Mouse (Mus musculus) neural tube, embryonic 13.5 days (tissue): ENCODE results near the gene Exosc7. TPM values are rescaled to one million over a fixed set of nuclear protein-coding genes. Genes with fewer than 3 reads are reported as not detected.

Source experiments
- ATAC-seq: fragments of 200-750 bp; cut with Nextera tagmentation; 2 replicates; pipeline ENCODE4 v1.8.0; 2017; ENCODE audit warnings: low read depth, mild to moderate bottlenecking, moderate TSS enrichment, moderate library complexity
- H3K27ac ChIP-seq: fragments of 300-500 bp; sonication (generic); replicated peaks from 2 replicates; pipeline ENCODE4 v1.5.1; 2015; ENCODE audit warnings: moderate library complexity, mild to moderate bottlenecking, inconsistent platforms
- H3K27me3 ChIP-seq: fragments of 300-500 bp; sonication (generic); 2 replicates; pipeline ENCODE4 v1.6.1; 2015; ENCODE audit warnings: mild to moderate bottlenecking, inconsistent platforms
- H3K36me3 ChIP-seq: fragments of 300-500 bp; sonication (generic); 2 replicates; pipeline ENCODE4 v1.6.1; 2015; ENCODE audit warnings: mild to moderate bottlenecking, inconsistent platforms
- H3K4me1 ChIP-seq: fragments of 300-500 bp; sonication (generic); replicated peaks from 2 replicates; pipeline ENCODE4 v1.6.1; 2015; ENCODE audit warnings: inconsistent platforms
- H3K4me2 ChIP-seq: fragments of 300-500 bp; sonication (generic); 2 replicates; pipeline ENCODE4 v1.6.1; 2015; ENCODE audit warnings: inconsistent platforms, mild to moderate bottlenecking, moderate library complexity
- H3K4me3 ChIP-seq: fragments of 300-500 bp; sonication (generic); 2 replicates; pipeline ENCODE4 v1.5.1; 2015; ENCODE audit warnings: mild to moderate bottlenecking, inconsistent platforms
- H3K9ac ChIP-seq: fragments of 300-500 bp; sonication (generic); 2 replicates; pipeline ENCODE4 v1.6.1; 2015; ENCODE audit warnings: moderate library complexity, mild to moderate bottlenecking, inconsistent platforms
- H3K9me3 ChIP-seq: fragments of 300-500 bp; sonication (generic); 2 replicates; pipeline ENCODE4 v1.6.1; 2016; ENCODE audit warnings: inconsistent platforms
- WGBS: fragments of 180-500 bp; shearing (Covaris S2); methylation state at CpG from one replicate; pipeline ENCODE4 v1.1.7; 2015; 5-methylcytosine and 5-hydroxymethylcytosine counted together
- polyA plus RNA-seq: library from polyadenylated mRNA; unstranded; fragments of >200 nt; fragmentation: Nextera tagmentation; extraction: Ambion mirVana; gene quantifications from 2 replicates; pipeline ENCODE4 v1.2.1, GENCODE M21; 2015

The Exosc7 gene
- polyA plus RNA-seq, 1 experiment from 2014 or later = 69.4 TPM

GRCm38 (mm10) chr9:123148430-123148829 lies 35.4 kb downstream of the Exosc7 start:
- WGBS = 77% methylated on average over 5 of the region's 5 CpGs
- H3K9me3 ChIP-seq = peaks cover 12% of the 10 kb centered on the region
- no peak for ATAC-seq
- no peak overlapping the region for H3K9ac ChIP-seq
- H3K27me3 ChIP-seq = no peaks in the 10 kb centered on the region
- H3K36me3 ChIP-seq = peaks cover 21% of the 10 kb centered on the region
- H3K4me2 ChIP-seq = no peak overlapping the region
- H3K4me3 ChIP-seq = no peak overlapping the region
- H3K27ac ChIP-seq = no peak overlapping the region
- H3K4me1 ChIP-seq = no peaks in the 10 kb centered on the region

- ATAC-seq = no peak
- WGBS = 87% methylated on average over 5 of the region's 5 CpGs
- H3K4me3 ChIP-seq = no peak within 1 kb of the TSS
- H3K27me3 ChIP-seq = no peaks in the 10 kb centered on the region
- no peaks in the 10 kb centered on the region for H3K4me1 ChIP-seq
- H3K4me2 ChIP-seq = no peak within 1 kb of the TSS
- H3K9ac ChIP-seq = no peak within 1 kb of the TSS
- no peak within 1 kb of the TSS for H3K27ac ChIP-seq
- H3K9me3 ChIP-seq = no peaks in the 10 kb centered on the region
- peaks cover 6% of the 10 kb centered on the region for H3K36me3 ChIP-seq
Observed at GRCm38 (mm10) chr9:123150241-123151020, 37.4 kb downstream of the Exosc7 start, which contains the start of gene Clec3b. Gene Clec3b, plus strand, starts transcription at chr9:123150946.

- 72% methylated on average over 1 of the region's 1 CpGs for WGBS
- Histone ChIP-seq H3K9me3 (no peaks in the 10 kb centered on the region), H3K9ac (no peak overlapping the region), H3K27ac (no peak overlapping the region), H3K4me2 (no peak overlapping the region), H3K27me3 (no peaks in the 10 kb centered on the region), H3K4me3 (no peak overlapping the region), H3K36me3 (no peaks in the 10 kb centered on the region), H3K4me1 (no peaks in the 10 kb centered on the region)
- ATAC-seq = no peak
Observed at GRCm38 (mm10) chr9:123151561-123151960, 38.5 kb downstream of the Exosc7 start.

GRCm38 (mm10) chr9:123152026-123152425 lies 39.0 kb downstream of the Exosc7 start:
- ATAC-seq = no peak
- H3K4me2 ChIP-seq = no peak overlapping the region
- H3K9ac ChIP-seq = no peak overlapping the region
- 85% methylated on average over 3 of the region's 3 CpGs for WGBS
- no peaks in the 10 kb centered on the region for H3K27me3 ChIP-seq
- no peak overlapping the region for H3K27ac ChIP-seq
- H3K4me3 ChIP-seq = no peak overlapping the region
- H3K9me3 ChIP-seq = no peaks in the 10 kb centered on the region
- H3K4me1 ChIP-seq = no peaks in the 10 kb centered on the region
- no peaks in the 10 kb centered on the region for H3K36me3 ChIP-seq

- ATAC-seq = no peak
- H3K4me3 ChIP-seq = no peak overlapping the region
- WGBS = 96% methylated on average over 2 of the region's 2 CpGs
- no peaks in the 10 kb centered on the region for H3K9me3 ChIP-seq
- H3K4me2 ChIP-seq = no peak overlapping the region
- H3K4me1 ChIP-seq = no peaks in the 10 kb centered on the region
- H3K9ac ChIP-seq = no peak overlapping the region
- H3K36me3 ChIP-seq = no peaks in the 10 kb centered on the region
- H3K27me3 ChIP-seq = no peaks in the 10 kb centered on the region
- no peak overlapping the region for H3K27ac ChIP-seq
Observed at GRCm38 (mm10) chr9:123153121-123153520, 40.1 kb downstream of the Exosc7 start.

- Histone ChIP-seq H3K27me3 (no peaks in the 10 kb centered on the region), H3K9me3 (no peaks in the 10 kb centered on the region), H3K4me1 (no peaks in the 10 kb centered on the region), H3K9ac (no peak overlapping the region), H3K27ac (no peak overlapping the region), H3K4me2 (peak overlapping the region; percentile 43), H3K4me3 (peak overlapping the region; percentile 20), H3K36me3 (no peaks in the 10 kb centered on the region)
- WGBS = 30% methylated on average over 29 of the region's 30 CpGs
- ATAC-seq = peak; percentile 54; the same call in 1 of the 2 replicates
Observed at GRCm38 (mm10) chr9:123156910-123157361, 43.9 kb downstream of the Exosc7 start.

- no peaks in the 10 kb centered on the region for H3K4me1 ChIP-seq
- H3K4me3 ChIP-seq = no peak overlapping the region
- no peaks in the 10 kb centered on the region for H3K9me3 ChIP-seq
- no peak overlapping the region for H3K4me2 ChIP-seq
- ATAC-seq = no peak
- H3K27me3 ChIP-seq = no peaks in the 10 kb centered on the region
- no peak overlapping the region for H3K27ac ChIP-seq
- H3K36me3 ChIP-seq = no peaks in the 10 kb centered on the region
- H3K9ac ChIP-seq = no peak overlapping the region
Observed at GRCm38 (mm10) chr9:123157699-123158098, 44.7 kb downstream of the Exosc7 start.

GRCm38 (mm10) chr9:123158125-123158836 lies 45.3 kb downstream of the Exosc7 start:
- Histone ChIP-seq H3K9me3 (no peaks in the 10 kb centered on the region), H3K27me3 (no peaks in the 10 kb centered on the region), H3K27ac (no peak overlapping the region), H3K9ac (no peak overlapping the region), H3K4me3 (no peak overlapping the region), H3K4me2 (no peak overlapping the region), H3K36me3 (no peaks in the 10 kb centered on the region), H3K4me1 (no peaks in the 10 kb centered on the region)
- 58% methylated on average over 8 of the region's 8 CpGs for WGBS
- ATAC-seq = no peak

- H3K4me1 ChIP-seq = no peaks in the 10 kb centered on the region
- H3K9me3 ChIP-seq = no peaks in the 10 kb centered on the region
- H3K27me3 ChIP-seq = no peaks in the 10 kb centered on the region
- H3K27ac ChIP-seq = no peak overlapping the region
- no peaks in the 10 kb centered on the region for H3K36me3 ChIP-seq
- WGBS = 65% methylated on average over 7 of the region's 7 CpGs
- H3K9ac ChIP-seq = no peak overlapping the region
- H3K4me2 ChIP-seq = no peak overlapping the region
- ATAC-seq = no peak
- no peak overlapping the region for H3K4me3 ChIP-seq
Observed at GRCm38 (mm10) chr9:123159330-123159729, 46.3 kb downstream of the Exosc7 start.

GRCm38 (mm10) chr9:123161792-123162191 lies 48.8 kb downstream of the Exosc7 start:
- Histone ChIP-seq H3K4me2 (no peak overlapping the region), H3K9me3 (no peaks in the 10 kb centered on the region), H3K27me3 (no peaks in the 10 kb centered on the region), H3K36me3 (no peaks in the 10 kb centered on the region), H3K27ac (no peak overlapping the region), H3K4me3 (no peak overlapping the region), H3K9ac (no peak overlapping the region), H3K4me1 (peaks cover 10% of the 10 kb centered on the region)
- WGBS = 79% methylated on average over 2 of the region's 2 CpGs
- ATAC-seq = no peak

GRCm38 (mm10) chr9:123162985-123163694 lies 50.1 kb downstream of the Exosc7 start:
- 85% methylated on average over 4 of the region's 4 CpGs for WGBS
- H3K4me3 ChIP-seq = no peak overlapping the region
- H3K9ac ChIP-seq = no peak overlapping the region
- peaks cover 10% of the 10 kb centered on the region for H3K4me1 ChIP-seq
- no peaks in the 10 kb centered on the region for H3K27me3 ChIP-seq
- no peak overlapping the region for H3K27ac ChIP-seq
- 0 out of 2 replicates have a peak, but pooled peaks have one; percentile 34 for ATAC-seq
- no peaks in the 10 kb centered on the region for H3K36me3 ChIP-seq
- no peaks in the 10 kb centered on the region for H3K9me3 ChIP-seq
- no peak overlapping the region for H3K4me2 ChIP-seq
